Mouse (Mus musculus) hindbrain, embryonic 10.5 days (tissue): ENCODE results near the gene Abcc10. TPM values are rescaled to one million over a fixed set of nuclear protein-coding genes. Genes with fewer than 3 reads are reported as not detected.
A peak's percentile ranks its signal among the peaks of the same experiment; 100 is the strongest.

Source experiments
- DNase-seq: peaks from one replicate; pipeline ENCODE4 v3.0.0-alpha.2; 2017; ENCODE audit warnings: low spot score
- H3K27ac ChIP-seq: fragments of 300-500 bp; sonication (generic); 2 replicates; pipeline ENCODE4 v1.5.1; 2016; ENCODE audit warnings: mild to moderate bottlenecking, moderate library complexity
- H3K27me3 ChIP-seq: fragments of 300-500 bp; sonication (generic); 2 replicates; pipeline ENCODE4 v1.6.1; 2016; ENCODE audit warnings: mild to moderate bottlenecking; ENCODE audit not compliant: poor library complexity, insufficient read depth, severe bottlenecking
- H3K36me3 ChIP-seq: fragments of 300-500 bp; sonication (generic); 2 replicates; pipeline ENCODE4 v1.6.1; 2016; ENCODE audit warnings: mild to moderate bottlenecking, moderate library complexity
- H3K4me1 ChIP-seq: fragments of 300-500 bp; sonication (generic); replicated peaks from 2 replicates; pipeline ENCODE4 v1.6.1; 2016; ENCODE audit warnings: mild to moderate bottlenecking
- H3K4me3 ChIP-seq: fragments of 300-500 bp; sonication (generic); 2 replicates; pipeline ENCODE4 v1.5.1; 2016; ENCODE audit warnings: mild to moderate bottlenecking, moderate library complexity
- H3K9me3 ChIP-seq: fragments of 300-500 bp; sonication (generic); 2 replicates; pipeline ENCODE4 v1.6.1; 2016; ENCODE audit warnings: mild to moderate bottlenecking, moderate library complexity
- WGBS: fragments of 180-500 bp; shearing (Covaris S2); methylation state at CpG from one replicate; pipeline ENCODE4 v1.1.7; 2016; 5-methylcytosine and 5-hydroxymethylcytosine counted together
- polyA plus RNA-seq: library from polyadenylated mRNA; unstranded; fragments of >200 nt; fragmentation: Nextera tagmentation; extraction: Ambion mirVana; gene quantifications from 2 replicates; pipeline ENCODE4 v1.2.1, GENCODE M21; 2016

Abcc10 gene
- polyA plus RNA-seq, 1 experiment from 2014 or later = 7.6 TPM

DNA sequence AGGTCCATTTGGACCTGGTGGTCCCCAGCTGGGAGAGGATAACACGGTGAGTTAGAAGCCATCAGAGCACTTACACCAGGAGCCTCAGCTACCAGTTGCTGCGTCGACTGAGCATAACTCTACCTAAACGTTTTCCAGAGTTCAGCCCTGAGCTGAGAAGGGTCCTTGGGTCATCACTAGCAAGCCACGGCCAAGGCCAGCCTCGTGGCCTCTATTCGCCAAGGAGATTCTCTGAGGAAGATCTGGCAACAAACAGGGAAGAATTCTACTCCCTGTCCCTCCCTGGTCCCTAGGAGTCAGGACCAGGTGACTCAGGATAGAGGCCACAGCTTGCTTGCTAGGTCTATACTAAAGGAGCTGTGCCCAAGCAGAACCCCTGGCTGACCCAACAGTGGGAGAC lies 60.6 kb downstream of the Abcc10 start:
- Histone ChIP-seq H3K9me3 (no peaks in the 10 kb centered on the region), H3K27ac (no peak overlapping the region), H3K4me3 (no peak overlapping the region), H3K27me3 (no peaks in the 10 kb centered on the region), H3K4me1 (peaks cover 23% of the 10 kb centered on the region), H3K36me3 (peaks cover 98% of the 10 kb centered on the region)
- WGBS = 89% methylated on average over 7 of the region's 7 CpGs
- DNase-seq = no peak

- no peak for DNase-seq
- Histone ChIP-seq H3K9me3 (no peaks in the 10 kb centered on the region), H3K27ac (no peak overlapping the region), H3K27me3 (no peaks in the 10 kb centered on the region), H3K4me1 (peaks cover 20% of the 10 kb centered on the region), H3K36me3 (peaks cover 99% of the 10 kb centered on the region), H3K4me3 (no peak overlapping the region)
- WGBS = 75% methylated on average over 6 of the region's 6 CpGs
These were observed 61.2 kb downstream of the Abcc10 start for GRCm38 (mm10) chr17:46266986-46267385.

- 29% methylated on average over 14 of the region's 14 CpGs for WGBS
- H3K4me1 ChIP-seq = peaks cover 16% of the 10 kb centered on the region
These were observed 62.1 kb downstream of the Abcc10 start for GRCm38 (mm10) chr17:46265918-46266618.

GRCm38 (mm10) chr17:46265502-46265901 lies 62.6 kb downstream of the Abcc10 start:
- Histone ChIP-seq H3K27ac (no peak overlapping the region), H3K4me3 (no peak overlapping the region), H3K27me3 (no peaks in the 10 kb centered on the region), H3K9me3 (no peaks in the 10 kb centered on the region), H3K36me3 (peaks cover 99% of the 10 kb centered on the region), H3K4me1 (peaks cover 16% of the 10 kb centered on the region)
- 83% methylated on average over 12 of the region's 12 CpGs for WGBS
- no peak for DNase-seq

More at GRCm38 (mm10) chr17:46265918-46266618, 62.1 kb downstream of the Abcc10 start:
- DNase-seq = peak; percentile 82
- H3K9me3 ChIP-seq = no peaks in the 10 kb centered on the region
- no peak overlapping the region for H3K4me3 ChIP-seq
- H3K27ac ChIP-seq = no peak overlapping the region
- H3K36me3 ChIP-seq = peaks cover 99% of the 10 kb centered on the region
- H3K27me3 ChIP-seq = no peaks in the 10 kb centered on the region

- Histone ChIP-seq H3K9me3 (no peaks in the 10 kb centered on the region), H3K4me1 (peaks cover 15% of the 10 kb centered on the region), H3K27me3 (no peaks in the 10 kb centered on the region), H3K27ac (no peak overlapping the region), H3K4me3 (no peak overlapping the region), H3K36me3 (peaks cover 100% of the 10 kb centered on the region)
- 96% methylated on average over 5 of the region's 5 CpGs for WGBS
- no peak for DNase-seq
These were observed 65.9 kb downstream of the Abcc10 start for GRCm38 (mm10) chr17:46262201-46262694.

- Histone ChIP-seq H3K27me3 (peaks cover 20% of the 10 kb centered on the region), H3K4me1 (peaks cover 9% of the 10 kb centered on the region), H3K36me3 (peaks cover 84% of the 10 kb centered on the region), H3K27ac (no peak overlapping the region), H3K4me3 (no peak overlapping the region), H3K9me3 (0 out of 2 replicates have a peak, but pooled peaks cover 4% of the 10 kb centered on the region)
- 93% methylated on average over 17 of the region's 17 CpGs for whole genome bisulfite sequencing
- DNase-seq = no peak
These were observed 68.5 kb downstream of the Abcc10 start for GRCm38 (mm10) chr17:46259675-46260074.

- peaks cover 72% of the 10 kb centered on the region for H3K36me3 ChIP-seq
- 0 out of 2 replicates have a peak, but pooled peaks cover 4% of the 10 kb centered on the region for H3K9me3 ChIP-seq
- H3K4me3 ChIP-seq = no peak overlapping the region
- 88% methylated on average over 30 of the region's 30 CpGs for WGBS
- H3K4me1 ChIP-seq = peaks cover 21% of the 10 kb centered on the region
- peaks cover 29% of the 10 kb centered on the region for H3K27me3 ChIP-seq
- DNase-seq = no peak
- no peak overlapping the region for H3K27ac ChIP-seq
These were observed 69.7 kb downstream of the Abcc10 start for GRCm38 (mm10) chr17:46258279-46259053.

- H3K4me3 ChIP-seq = peak overlapping the region; percentile 80; the same call in 1 of the 2 replicates
- no peak overlapping the region for H3K27ac ChIP-seq
- H3K36me3 ChIP-seq = peaks cover 63% of the 10 kb centered on the region
- DNase-seq = no peak
- 0 out of 2 replicates have a peak, but pooled peaks cover 4% of the 10 kb centered on the region for H3K9me3 ChIP-seq
- H3K27me3 ChIP-seq = peaks cover 29% of the 10 kb centered on the region
- H3K4me1 ChIP-seq = peaks cover 28% of the 10 kb centered on the region
- WGBS = 35% methylated on average over 6 of the region's 6 CpGs
These were observed 73.0 kb downstream of the Abcc10 start for GRCm38 (mm10) chr17:46255147-46255546.

DNA sequence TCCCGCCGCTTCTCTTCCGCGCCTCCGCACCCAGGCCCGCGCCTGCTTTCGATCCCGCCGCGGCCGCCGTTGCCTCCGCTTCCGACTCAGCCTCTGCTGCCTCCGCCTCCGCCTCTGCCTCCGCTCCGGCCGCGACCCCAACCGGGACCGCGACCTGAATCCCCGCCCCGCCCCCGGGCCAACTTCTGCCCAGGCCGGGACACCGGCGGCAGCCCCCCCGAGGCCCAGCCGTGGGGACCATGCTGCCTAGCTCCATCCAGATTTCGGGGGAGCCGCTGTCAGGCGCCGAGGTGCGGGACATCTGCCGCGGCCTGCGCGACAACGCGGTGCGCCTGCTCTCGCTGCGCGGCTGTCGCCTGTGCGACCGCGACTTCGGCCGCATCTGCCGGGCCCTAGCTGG lies 74.0 kb downstream of the Abcc10 start:
- Histone ChIP-seq H3K27me3 (peaks cover 29% of the 10 kb centered on the region), H3K27ac (peak overlapping the region; percentile 82), H3K9me3 (0 out of 2 replicates have a peak, but pooled peaks cover 4% of the 10 kb centered on the region), H3K4me1 (peaks cover 34% of the 10 kb centered on the region), H3K36me3 (peaks cover 63% of the 10 kb centered on the region), H3K4me3 (peak overlapping the region; percentile 80)
- WGBS = 1% methylated on average over 53 of the region's 54 CpGs
- no peak for DNase-seq

- peak within 1 kb of the TSS; percentile 80 for H3K4me3 ChIP-seq
- H3K9me3 ChIP-seq = 0 out of 2 replicates have a peak, but pooled peaks cover 4% of the 10 kb centered on the region
- 2% methylated on average over 48 of the region's 48 CpGs for WGBS
- DNase-seq = peak; percentile 93
- peak within 1 kb of the TSS; percentile 82 for H3K27ac ChIP-seq
- peaks cover 60% of the 10 kb centered on the region for H3K36me3 ChIP-seq
- H3K4me1 ChIP-seq = peaks cover 39% of the 10 kb centered on the region
- H3K27me3 ChIP-seq = peaks cover 29% of the 10 kb centered on the region
These were observed 74.6 kb downstream of the Abcc10 start, which contains the start of gene Lrrc73 for GRCm38 (mm10) chr17:46253452-46254084. Gene Lrrc73, plus strand, starts transcription at chr17:46253531.
